Mouse (Mus musculus): ENCODE data around the gene Htra2. TPM values are rescaled to one million over a fixed set of nuclear protein-coding genes. Genes with fewer than 3 reads are reported as not detected.

Htra2 gene
- polyA plus RNA-seq, 1 experiment from 2014 or later, result 35.7 TPM

DNA sequence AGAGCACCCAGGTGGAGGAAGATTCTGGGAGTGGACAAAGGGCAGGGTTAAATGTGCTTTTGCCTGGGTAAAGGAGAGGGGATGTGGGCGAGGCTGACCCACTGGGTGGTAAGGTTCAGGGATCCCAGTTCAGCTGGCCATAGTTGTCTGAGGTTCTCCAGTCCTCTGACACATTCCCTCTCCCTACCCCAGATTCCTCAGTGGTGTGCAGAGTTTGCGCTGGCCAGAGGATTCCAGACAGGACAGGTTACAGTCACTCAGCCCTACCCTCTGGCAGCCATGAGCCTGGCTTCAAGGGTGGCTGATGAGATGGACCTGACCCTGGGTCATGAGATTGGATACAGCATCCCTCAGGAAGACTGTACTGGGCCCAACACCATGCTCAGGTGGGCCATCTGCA, 3.7 kb upstream of the Htra2 start:
- TF ChIP-seq EP300 (optimal IDR thresholded peaks at IDR 0.05), result no peak
- no peak for TF ChIP-seq CTCF (IDR thresholded peaks at IDR 0.05; ENCODE audit: low read depth)
- Histone ChIP-seq H3K36me3 (ENCODE audit: control insufficient read depth, insufficient read depth, low read length) (peaks cover 11% of the 10 kb centered on the region), H3K4me2 (replicated peaks; ENCODE audit: low read depth) (peak overlapping the region; percentile 43), H3K4me3 (ENCODE audit: low read depth, low read length) (no peak overlapping the region), H3K9me3 (ENCODE audit: control insufficient read depth, low read length) (no peaks in the 10 kb centered on the region), H3K27ac (replicated peaks) (peak overlapping the region; percentile 53; the same call in 1 of the 2 replicates), H3K9ac (ENCODE audit: low read length) (0 out of 2 replicates have a peak overlapping the region, but pooled peaks have one; percentile 27), H3K27me3 (ENCODE audit: control insufficient read depth, insufficient read depth, low read length) (no peaks in the 10 kb centered on the region), H3K4me1 (replicated peaks; ENCODE audit: control insufficient read depth, insufficient read depth) (no peaks in the 10 kb centered on the region; the same call in 1 of the 2 replicates)
- DNase-seq (ENCODE audit: low spot score), result no peak
- ATAC-seq (ENCODE audit: low FRiP score, low TSS enrichment), result no peak
- WGBS, result 92% methylated on average over 2 of the region's 2 CpGs

DNA sequence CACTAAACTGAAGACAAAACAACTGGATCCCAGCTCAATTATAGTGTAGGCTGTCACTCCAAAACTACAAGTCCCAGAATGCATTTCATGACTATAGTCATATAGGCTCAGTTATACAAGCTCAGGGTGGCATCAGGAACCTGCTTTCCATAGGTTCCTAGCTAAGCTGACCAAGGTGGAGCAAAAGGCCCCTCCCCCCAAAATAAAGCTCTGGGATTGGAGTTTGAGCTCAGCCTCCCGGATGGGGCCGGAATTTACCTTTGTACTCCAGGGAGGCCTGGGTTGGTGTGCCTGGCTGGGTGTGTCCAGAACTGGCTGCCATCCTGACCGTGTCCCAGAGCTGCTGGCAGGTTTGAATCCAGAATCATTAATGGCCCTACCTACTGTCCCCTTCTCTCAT, 2.7 kb upstream of the Htra2 start, which contains the start of gene Dqx1:
Gene Dqx1, plus strand, starts transcription at position 55 of the 400 bp plus-strand sequence.
- peak within 1 kb of the TSS; percentile 53 for H3K27ac ChIP-seq (replicated peaks)
- peak within 1 kb of the TSS; percentile 10; the same call in 1 of the 2 replicates for H3K4me3 ChIP-seq (ENCODE audit: low read depth, low read length)
- no peak for TF ChIP-seq CTCF (IDR thresholded peaks at IDR 0.05; ENCODE audit: low read depth)
- TF ChIP-seq EP300 (optimal IDR thresholded peaks at IDR 0.05), result no peak
- DNase-seq (ENCODE audit: low spot score), result peak; percentile 91
- peak; percentile 85 for ATAC-seq (ENCODE audit: low FRiP score, low TSS enrichment)
- WGBS, result 29% methylated on average over 3 of the region's 3 CpGs
- H3K27me3 ChIP-seq (ENCODE audit: control insufficient read depth, insufficient read depth, low read length), result no peaks in the 10 kb centered on the region
- H3K9ac ChIP-seq (ENCODE audit: low read length), result 0 out of 2 replicates have a peak within 1 kb of the TSS, but pooled peaks have one; percentile 27
- no peaks in the 10 kb centered on the region for H3K9me3 ChIP-seq (ENCODE audit: control insufficient read depth, low read length)
- H3K4me2 ChIP-seq (replicated peaks; ENCODE audit: low read depth), result peak within 1 kb of the TSS; percentile 43
- no peaks in the 10 kb centered on the region; the same call in 1 of the 2 replicates for H3K4me1 ChIP-seq (replicated peaks; ENCODE audit: control insufficient read depth, insufficient read depth)
- H3K36me3 ChIP-seq (ENCODE audit: control insufficient read depth, insufficient read depth, low read length), result peaks cover 11% of the 10 kb centered on the region

DNA sequence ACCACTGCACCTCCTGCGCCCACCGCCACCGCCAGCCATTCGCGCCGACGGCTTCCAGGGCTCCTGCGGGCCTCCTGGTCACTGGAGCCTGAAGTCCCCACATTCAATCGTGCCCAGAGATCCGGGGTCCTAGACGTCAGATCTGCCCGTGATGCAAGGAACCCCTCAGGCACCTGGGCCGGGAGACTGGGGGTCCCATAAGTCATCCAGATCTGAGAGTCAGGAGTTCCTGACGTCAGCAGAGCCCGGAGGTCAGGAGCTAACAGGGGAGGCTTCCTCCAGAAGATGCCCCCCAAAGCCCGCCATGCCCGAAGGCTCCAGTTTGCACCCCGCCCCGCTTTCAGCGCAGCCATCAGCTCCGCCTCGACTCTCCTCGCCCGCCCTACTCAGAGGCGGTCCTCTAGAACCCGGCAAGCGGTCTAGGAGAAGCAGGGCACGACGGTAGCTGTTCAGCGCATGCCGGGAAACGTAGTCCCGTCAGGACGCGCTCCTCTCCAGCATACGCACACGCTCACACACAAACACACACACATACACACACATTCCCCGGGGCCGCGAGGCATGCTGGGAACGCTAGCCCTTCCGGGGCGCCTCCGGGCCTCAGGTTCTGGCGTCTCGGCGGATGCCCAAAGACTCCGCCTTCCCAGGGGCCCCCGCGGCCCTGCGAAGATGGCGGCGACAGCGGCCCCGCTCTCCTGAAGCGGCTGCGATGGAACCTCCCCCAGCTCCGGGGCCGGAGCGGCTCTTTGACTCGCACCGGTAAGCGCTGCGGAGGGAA, 810 bp downstream of the Htra2 start, which contains the start of gene Aup1:
Gene Aup1, plus strand, starts transcription at position 448 of the 778 bp plus-strand sequence.
- no peaks in the 10 kb centered on the region for H3K27me3 ChIP-seq (ENCODE audit: control insufficient read depth, insufficient read depth, low read length)
- ATAC-seq (ENCODE audit: low FRiP score, low TSS enrichment), result peak; percentile 95
- peak within 1 kb of the TSS; percentile 96 for H3K9ac ChIP-seq (ENCODE audit: low read length)
- WGBS, result under 1% methylated on average over 58 of the region's 64 CpGs
- H3K27ac ChIP-seq (replicated peaks), result peak within 1 kb of the TSS; percentile 91
- DNase-seq (ENCODE audit: low spot score), result peak; percentile 99
- no peaks in the 10 kb centered on the region for H3K9me3 ChIP-seq (ENCODE audit: control insufficient read depth, low read length)
- peak within 1 kb of the TSS; percentile 97 for H3K4me2 ChIP-seq (replicated peaks; ENCODE audit: low read depth)
- TF ChIP-seq EP300 (optimal IDR thresholded peaks at IDR 0.05), result peak; percentile 6
- TF ChIP-seq CTCF (IDR thresholded peaks at IDR 0.05; ENCODE audit: low read depth), result no peak
- H3K36me3 ChIP-seq (ENCODE audit: control insufficient read depth, insufficient read depth, low read length), result peaks cover 14% of the 10 kb centered on the region
- peaks cover 3% of the 10 kb centered on the region; the same call in 1 of the 2 replicates for H3K4me1 ChIP-seq (replicated peaks; ENCODE audit: control insufficient read depth, insufficient read depth)
- H3K4me3 ChIP-seq (ENCODE audit: low read depth, low read length), result peak within 1 kb of the TSS; percentile 95

DNA sequence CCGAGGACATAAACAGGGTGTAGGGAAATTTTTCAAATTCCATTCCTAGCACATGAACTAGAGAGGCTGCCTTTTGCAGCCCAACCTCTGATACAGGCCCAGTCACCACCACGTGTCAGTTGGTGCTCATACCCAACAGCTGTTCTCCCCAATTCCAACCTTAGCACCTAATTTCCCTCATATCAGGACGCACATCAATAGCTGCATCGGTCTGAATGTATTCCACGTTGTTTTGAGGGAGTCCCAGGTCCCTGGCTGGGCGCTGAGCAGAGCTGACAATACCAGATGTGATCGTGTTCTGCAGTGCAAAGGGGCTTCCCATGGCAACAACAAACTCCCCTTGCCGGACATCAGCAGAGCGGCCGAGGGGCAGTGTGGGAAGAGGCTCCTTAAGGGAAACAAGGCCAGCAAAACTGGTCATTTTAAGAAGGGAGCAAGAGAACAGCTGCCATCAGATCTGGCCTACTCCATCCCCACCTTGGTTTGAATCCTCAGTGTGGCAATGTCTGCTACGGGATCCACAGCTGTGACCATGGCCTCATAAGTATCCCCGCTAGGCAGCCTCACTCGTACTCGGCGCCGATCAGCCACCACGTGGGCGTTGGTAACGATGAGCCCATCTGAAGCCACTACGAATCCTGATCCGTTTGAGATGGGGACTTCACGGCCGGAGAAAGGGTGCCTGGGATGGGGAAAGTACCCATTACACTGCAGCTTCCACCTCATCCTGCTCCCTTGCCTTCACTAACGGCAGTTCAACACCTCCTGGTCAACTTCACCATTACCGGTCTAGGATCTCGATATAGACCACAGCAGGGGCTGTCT, 1.7 kb downstream of the Htra2 start:
- Histone ChIP-seq H3K9ac (ENCODE audit: low read length) (peak overlapping the region; percentile 96), H3K4me1 (replicated peaks; ENCODE audit: control insufficient read depth, insufficient read depth) (peaks cover 3% of the 10 kb centered on the region; the same call in 1 of the 2 replicates), H3K4me3 (ENCODE audit: low read depth, low read length) (peak overlapping the region; percentile 95), H3K27me3 (ENCODE audit: control insufficient read depth, insufficient read depth, low read length) (no peaks in the 10 kb centered on the region), H3K36me3 (ENCODE audit: control insufficient read depth, insufficient read depth, low read length) (peaks cover 14% of the 10 kb centered on the region), H3K27ac (replicated peaks) (peak overlapping the region; percentile 71), H3K9me3 (ENCODE audit: control insufficient read depth, low read length) (no peaks in the 10 kb centered on the region), H3K4me2 (replicated peaks; ENCODE audit: low read depth) (peak overlapping the region; percentile 97)
- DNase-seq (ENCODE audit: low spot score) (peak; percentile 35), ATAC-seq (ENCODE audit: low FRiP score, low TSS enrichment) (no peak)
- whole genome bisulfite sequencing, result 3% methylated on average over 26 of the region's 26 CpGs
- TF ChIP-seq EP300 (optimal IDR thresholded peaks at IDR 0.05), result no peak
- TF ChIP-seq CTCF (IDR thresholded peaks at IDR 0.05; ENCODE audit: low read depth), result no peak

DNA sequence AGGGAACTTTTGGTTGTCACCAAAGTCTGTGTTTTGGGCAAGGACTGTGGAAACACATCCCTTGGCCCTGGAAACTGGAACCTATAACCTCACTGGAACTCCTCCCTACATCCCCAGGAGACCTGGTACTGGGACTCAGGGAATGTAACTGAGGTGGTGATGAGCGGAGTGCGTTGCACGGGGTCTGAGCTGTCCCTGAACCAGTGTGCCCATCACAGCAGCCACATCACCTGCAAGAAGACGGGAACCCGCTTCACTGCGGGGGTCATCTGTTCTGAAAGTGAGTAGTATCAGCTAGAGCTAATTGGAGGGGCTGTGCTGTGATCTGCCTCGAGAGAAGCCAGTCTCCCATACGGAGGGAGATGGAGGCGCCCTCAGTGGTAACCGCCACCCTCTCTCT, 5.7 kb downstream of the Htra2 start:
- Histone ChIP-seq H3K9me3 (ENCODE audit: control insufficient read depth, low read length) (no peaks in the 10 kb centered on the region), H3K4me2 (replicated peaks; ENCODE audit: low read depth) (no peak overlapping the region), H3K9ac (ENCODE audit: low read length) (no peak overlapping the region), H3K4me3 (ENCODE audit: low read depth, low read length) (no peak overlapping the region), H3K4me1 (replicated peaks; ENCODE audit: control insufficient read depth, insufficient read depth) (0 out of 2 replicates have a peak, but pooled peaks cover 3% of the 10 kb centered on the region), H3K36me3 (ENCODE audit: control insufficient read depth, insufficient read depth, low read length) (peaks cover 3% of the 10 kb centered on the region; the same call in 1 of the 2 replicates), H3K27ac (replicated peaks) (no peak overlapping the region), H3K27me3 (ENCODE audit: control insufficient read depth, insufficient read depth, low read length) (no peaks in the 10 kb centered on the region)
- ATAC-seq (ENCODE audit: low FRiP score, low TSS enrichment), result no peak
- no peak for DNase-seq (ENCODE audit: low spot score)
- no peak for TF ChIP-seq CTCF (IDR thresholded peaks at IDR 0.05; ENCODE audit: low read depth)
- no peak for TF ChIP-seq EP300 (optimal IDR thresholded peaks at IDR 0.05)
- 72% methylated on average over 10 of the region's 10 CpGs for WGBS
